Mouse (Mus musculus) embryonic fibroblast, embryonic 13.5 days (primary cell): ENCODE measurements around the gene Ppp1r16b. TPM values are rescaled to one million over a fixed set of nuclear protein-coding genes. Genes with fewer than 3 reads are reported as not detected.
A peak's percentile ranks its signal among the peaks of the same experiment; 100 is the strongest.

ENCODE experiments used
- H3K27ac ChIP-seq: 2 replicates; pipeline ENCODE4 v1.5.1; 2012; ENCODE audit warnings: low read length, control low read depth, inconsistent platforms; ENCODE audit not compliant: insufficient read depth
- H3K4me1 ChIP-seq: 2 replicates; pipeline ENCODE4 v1.6.1; 2011; ENCODE audit warnings: low read length; ENCODE audit not compliant: control insufficient read depth, insufficient read depth
- H3K4me3 ChIP-seq: 2 replicates; pipeline ENCODE4 v1.5.1; 2011; ENCODE audit warnings: mild to moderate bottlenecking, control low read depth, low read length; ENCODE audit not compliant: insufficient read depth
- CTCF ChIP-seq: IDR thresholded peaks from 2 replicates; pipeline ENCODE4 v1.5.1; 2011; ENCODE audit warnings: mild to moderate bottlenecking, control low read depth, low read length, moderate library complexity, borderline replicate concordance; ENCODE audit not compliant: insufficient read depth
- POLR2A ChIP-seq: IDR thresholded peaks from 2 replicates; pipeline ENCODE4 v1.6.1; 2011; ENCODE audit warnings: low read depth, mild to moderate bottlenecking, control low read depth, low read length, moderate library complexity
- polyA plus RNA-seq: library from polyadenylated mRNA; stranded (reverse); fragments of >200 nt; gene quantifications from 2 replicates; pipeline ENCODE4 v1.2.4, GENCODE M21; 2011; ENCODE audit warnings: low read depth; ENCODE audit not compliant: missing spikeins, insufficient read length

The Ppp1r16b gene
- polyA plus RNA-seq, 1 experiment, result 0.09 TPM

DNA sequence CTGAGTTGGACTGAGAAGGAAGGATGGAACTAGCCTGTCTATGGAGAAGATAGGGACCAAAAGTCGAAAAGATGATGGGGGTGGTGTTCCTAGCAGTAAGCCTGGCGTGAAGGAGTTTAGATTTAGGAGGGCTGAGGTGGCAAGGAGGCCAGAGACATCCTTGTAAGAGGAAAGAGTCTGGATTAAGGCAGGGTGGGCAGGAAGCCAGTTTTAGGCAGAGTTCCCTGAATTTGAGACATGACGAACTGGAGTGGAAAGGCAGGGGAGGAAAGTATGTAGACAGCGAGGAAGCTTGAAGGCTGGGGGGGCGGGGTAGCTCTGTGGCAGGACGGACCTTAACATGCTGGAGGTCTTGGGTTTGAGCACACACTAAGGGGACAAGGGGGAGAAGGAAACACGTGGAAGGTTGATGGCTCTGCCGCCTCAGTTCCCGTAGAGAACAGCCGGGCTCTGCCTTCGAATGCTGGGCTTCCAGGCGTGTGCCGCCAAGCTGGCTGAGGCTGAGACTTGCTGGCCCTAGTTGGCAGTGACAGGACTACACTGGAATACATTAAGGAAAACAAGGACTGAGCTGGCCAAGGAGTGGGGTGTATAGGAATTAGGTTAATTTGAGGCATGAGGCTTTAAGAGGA, 105.0 kb downstream of the Ppp1r16b start:
- Histone ChIP-seq H3K4me1 (peaks cover 5% of the 10 kb centered on the region; the same call in 1 of the 2 replicates), H3K4me3 (peak overlapping the region; percentile 70), H3K27ac (peak overlapping the region; percentile 48)
- TF ChIP-seq POLR2A (no peak; the same call in 1 of the 2 replicates), CTCF (no peak)

DNA sequence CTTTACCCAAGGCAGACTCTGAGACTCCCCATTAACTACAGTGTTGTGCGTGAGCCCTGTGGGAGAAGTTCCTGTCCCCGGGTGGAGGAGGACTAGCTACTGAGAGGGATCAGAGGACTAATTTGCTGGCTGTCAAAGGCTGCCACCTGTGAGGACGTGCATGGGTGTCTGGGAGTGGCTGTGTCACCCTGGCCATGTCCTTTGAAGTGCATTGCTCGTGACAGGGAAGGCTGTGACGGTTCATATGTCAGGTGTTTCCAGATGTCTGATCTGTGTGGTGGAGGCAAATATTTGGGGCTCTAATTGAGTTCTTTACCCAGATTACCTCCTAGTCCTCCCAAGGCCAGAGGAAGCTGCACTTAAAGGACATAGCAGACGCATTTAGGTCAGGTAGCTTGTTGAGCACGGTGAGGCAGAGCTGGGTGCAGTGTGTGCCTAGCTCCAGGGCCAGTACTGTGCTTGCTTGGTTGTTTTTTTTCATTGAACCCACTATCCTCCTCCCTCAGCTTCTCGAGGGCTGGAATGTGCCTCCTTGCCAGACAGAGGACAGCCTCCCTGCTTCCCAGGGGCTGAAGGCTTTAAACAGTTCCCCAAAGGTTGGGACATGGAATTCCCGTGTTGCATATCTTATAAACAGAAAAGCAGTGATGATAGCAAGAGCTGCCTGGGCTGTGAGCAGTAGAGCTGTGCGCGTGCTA, 106.0 kb downstream of the Ppp1r16b start:
- Histone ChIP-seq H3K4me1 (peaks cover 5% of the 10 kb centered on the region; the same call in 1 of the 2 replicates), H3K4me3 (no peak overlapping the region), H3K27ac (peak overlapping the region; percentile 48)
- TF ChIP-seq CTCF, result no peak
- TF ChIP-seq POLR2A, result no peak

DNA sequence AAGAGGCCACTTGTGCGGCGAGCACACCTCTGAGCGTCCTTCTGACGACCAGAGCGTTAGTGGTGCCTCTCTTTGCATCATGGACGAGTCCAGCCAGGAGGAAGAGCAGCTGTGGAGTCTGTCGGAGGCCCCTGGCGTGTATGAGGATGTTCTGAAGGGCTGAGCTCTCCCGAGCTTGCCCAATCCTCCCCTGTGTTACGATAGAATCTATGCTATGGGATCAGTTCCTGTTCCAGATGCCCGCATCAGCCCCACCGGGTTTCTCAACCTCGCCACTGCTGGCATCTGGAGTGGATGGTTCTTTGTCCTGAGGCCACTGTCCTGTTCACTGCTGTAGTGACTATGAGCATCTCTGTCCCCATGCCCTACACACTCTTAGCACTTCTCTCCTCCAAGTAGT, 107.6 kb downstream of the Ppp1r16b start:
- no peak overlapping the region for H3K27ac ChIP-seq
- no peak for TF ChIP-seq POLR2A
- no peak overlapping the region for H3K4me3 ChIP-seq
- H3K4me1 ChIP-seq, result peaks cover 5% of the 10 kb centered on the region; the same call in 1 of the 2 replicates

DNA sequence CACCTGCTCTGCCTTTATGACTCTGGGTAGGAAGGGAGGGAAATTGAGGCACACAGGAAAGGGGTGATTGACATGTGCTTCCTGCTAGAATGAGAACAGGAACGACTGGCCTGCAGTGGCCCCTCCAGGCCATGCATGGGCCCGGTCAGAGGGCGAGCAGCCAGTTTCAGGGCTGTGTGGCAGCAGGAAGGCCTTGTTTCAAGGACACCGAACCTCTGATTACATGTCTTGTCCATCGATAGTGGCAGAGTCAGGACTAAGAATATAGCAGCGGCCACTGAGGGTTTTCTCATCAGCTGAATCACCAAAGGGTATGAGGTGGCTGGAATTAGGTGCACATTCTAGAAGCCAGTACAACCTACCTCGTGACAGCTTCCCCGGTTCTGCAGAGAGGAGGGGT, 109.7 kb downstream of the Ppp1r16b start:
- Histone ChIP-seq H3K4me3 (no peak overlapping the region), H3K4me1 (peaks cover 5% of the 10 kb centered on the region; the same call in 1 of the 2 replicates), H3K27ac (no peak overlapping the region)
- no peak for TF ChIP-seq POLR2A

DNA sequence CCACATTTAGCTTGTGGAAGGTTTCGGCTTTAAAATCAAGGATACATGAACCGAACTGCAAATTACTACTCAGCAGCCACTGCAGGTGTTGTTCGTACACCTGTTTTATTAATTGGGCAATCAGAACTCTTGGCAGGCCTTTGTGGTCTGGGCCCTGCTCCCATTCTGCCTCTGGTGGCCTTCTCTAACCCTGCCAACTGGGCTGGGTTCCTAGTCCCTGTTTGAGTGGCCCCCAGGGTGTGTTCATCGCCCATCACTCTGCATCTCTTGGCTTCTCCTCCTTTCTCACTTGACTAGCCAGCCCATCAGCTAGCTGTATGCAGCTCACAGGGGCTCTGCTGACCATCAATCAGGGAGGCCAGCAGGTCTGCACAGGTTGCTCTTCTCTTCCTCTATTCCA, 111.5 kb downstream of the Ppp1r16b start:
- TF ChIP-seq POLR2A (no peak), CTCF (no peak)
- Histone ChIP-seq H3K4me1 (no peaks in the 10 kb centered on the region), H3K27ac (no peak overlapping the region), H3K4me3 (no peak overlapping the region)

DNA sequence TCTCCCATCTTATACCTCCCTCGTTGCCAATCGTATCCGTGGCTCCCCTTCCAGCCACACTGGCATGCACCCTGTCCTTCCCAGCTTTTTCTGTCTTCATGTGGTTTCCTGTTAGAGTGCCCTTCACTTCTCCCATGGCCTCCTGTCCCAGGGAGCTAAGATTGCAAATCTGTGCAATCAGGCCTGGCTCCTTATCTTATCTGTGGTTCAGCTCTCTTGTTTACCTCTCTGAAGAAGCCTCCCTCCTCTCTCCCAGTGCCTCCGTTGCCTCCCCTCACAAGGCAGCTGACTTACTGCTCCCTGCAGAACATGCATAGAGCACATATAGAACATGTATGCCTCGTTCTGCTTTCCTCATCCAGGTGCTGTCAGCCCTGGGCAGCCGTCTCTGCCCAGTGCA, 112.3 kb downstream of the Ppp1r16b start:
- Histone ChIP-seq H3K4me1 (no peaks in the 10 kb centered on the region), H3K27ac (no peak overlapping the region), H3K4me3 (no peak overlapping the region)
- no peak for TF ChIP-seq CTCF
- TF ChIP-seq POLR2A, result no peak

DNA sequence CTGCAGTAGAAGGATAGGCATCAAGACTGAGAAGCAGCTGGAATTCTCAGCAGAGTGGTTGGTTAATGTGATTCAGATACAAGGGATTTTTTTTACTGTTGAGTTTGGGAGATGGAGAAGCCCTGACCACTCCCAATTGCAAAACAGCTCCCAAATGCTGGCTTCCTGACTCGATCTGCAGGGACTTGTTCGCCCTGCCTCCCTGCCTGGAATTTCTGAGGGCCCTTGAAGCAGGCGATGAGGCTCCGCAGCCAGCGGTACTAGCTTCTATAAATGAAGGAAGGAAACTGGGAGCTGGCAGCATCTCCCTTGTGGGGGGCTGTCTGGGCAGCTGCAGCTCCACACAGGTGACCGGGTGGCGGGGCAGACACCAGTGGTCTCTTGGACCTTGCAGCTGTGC, 113.2 kb downstream of the Ppp1r16b start:
- Histone ChIP-seq H3K27ac (no peak overlapping the region), H3K4me3 (no peak overlapping the region), H3K4me1 (no peaks in the 10 kb centered on the region)
- TF ChIP-seq CTCF, result no peak
- no peak for TF ChIP-seq POLR2A

DNA sequence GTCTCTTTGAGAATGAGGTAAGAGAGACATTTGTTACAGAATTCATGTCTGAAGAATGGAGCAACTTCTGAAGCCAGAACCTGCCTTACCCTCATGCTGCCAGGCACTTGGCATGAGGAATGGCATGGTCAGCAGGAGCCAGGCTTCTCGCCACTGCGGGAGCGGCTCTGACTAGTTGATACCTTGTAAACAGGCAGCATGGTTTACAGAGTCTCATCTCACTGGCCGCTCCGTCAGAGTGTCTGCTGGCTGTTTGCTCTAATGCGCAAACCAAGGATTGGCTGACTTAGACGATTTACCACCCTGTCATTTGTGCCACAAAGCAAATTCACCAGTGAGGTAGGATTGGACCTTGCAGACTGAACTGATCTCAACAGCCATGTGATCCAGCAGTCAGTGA, 115.9 kb downstream of the Ppp1r16b start:
- TF ChIP-seq POLR2A, result no peak

DNA sequence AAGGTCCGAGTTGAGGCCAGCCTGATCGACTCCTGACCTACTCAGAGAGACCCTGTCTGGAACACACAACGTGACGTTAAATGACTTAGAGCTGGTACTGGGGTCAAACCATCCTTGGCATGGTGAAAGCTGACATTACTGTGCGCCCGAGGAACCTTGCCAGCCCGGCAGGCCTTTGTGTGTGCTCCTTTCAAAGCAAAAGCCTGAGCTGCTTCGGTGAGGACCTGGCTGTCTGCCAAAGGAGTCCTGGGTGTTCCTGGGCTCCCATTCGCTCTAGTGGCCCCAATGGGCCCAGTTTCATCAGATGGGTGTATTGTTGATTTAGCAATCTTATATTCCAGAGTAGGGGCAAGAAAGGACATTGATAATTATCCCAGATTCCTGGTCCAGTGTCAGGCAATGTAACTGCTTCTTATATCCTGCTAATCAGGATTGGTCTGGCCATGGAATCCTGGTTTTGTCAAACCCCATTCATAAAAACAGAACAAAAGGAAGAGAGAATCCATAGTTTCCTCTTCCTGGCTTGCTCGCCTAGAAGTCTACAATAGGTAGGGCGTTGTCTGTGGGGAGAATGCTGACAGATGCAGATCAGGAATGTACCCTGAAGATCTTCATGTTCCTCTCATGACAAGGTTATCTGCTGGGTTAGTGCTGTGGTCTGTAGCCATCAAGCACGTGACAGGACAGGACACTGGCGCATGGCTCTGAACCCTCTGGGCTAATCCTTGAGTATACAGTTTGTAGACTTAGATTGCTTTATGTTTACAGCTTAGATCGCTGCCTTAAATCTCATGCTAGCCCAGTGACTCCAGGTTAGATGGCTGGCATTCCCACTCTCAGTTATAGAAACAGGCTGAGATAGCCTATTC, 122.0 kb downstream of the Ppp1r16b start:
- TF ChIP-seq POLR2A (no peak), CTCF (no peak)
- Histone ChIP-seq H3K4me1 (no peaks in the 10 kb centered on the region), H3K27ac (no peak overlapping the region), H3K4me3 (no peak overlapping the region)

More for the DNA sequence above, 115.9 kb downstream of the Ppp1r16b start:
- Histone ChIP-seq H3K4me1 (no peaks in the 10 kb centered on the region), H3K27ac (no peak overlapping the region), H3K4me3 (no peak overlapping the region)
